Mouse (Mus musculus) adrenal gland, adult (tissue): ENCODE results near the gene 2010003K11Rik.

Experiments
- DNase-seq, 2 experiments: peaks; one replicate each; pipeline ENCODE4 v3.0.0; 2022 to 2023; ENCODE audit warnings: low spot score in 1 of 2; ENCODE audit not compliant: inconsistent age in 2 of 2

Gene 2010003K11Rik

DNA sequence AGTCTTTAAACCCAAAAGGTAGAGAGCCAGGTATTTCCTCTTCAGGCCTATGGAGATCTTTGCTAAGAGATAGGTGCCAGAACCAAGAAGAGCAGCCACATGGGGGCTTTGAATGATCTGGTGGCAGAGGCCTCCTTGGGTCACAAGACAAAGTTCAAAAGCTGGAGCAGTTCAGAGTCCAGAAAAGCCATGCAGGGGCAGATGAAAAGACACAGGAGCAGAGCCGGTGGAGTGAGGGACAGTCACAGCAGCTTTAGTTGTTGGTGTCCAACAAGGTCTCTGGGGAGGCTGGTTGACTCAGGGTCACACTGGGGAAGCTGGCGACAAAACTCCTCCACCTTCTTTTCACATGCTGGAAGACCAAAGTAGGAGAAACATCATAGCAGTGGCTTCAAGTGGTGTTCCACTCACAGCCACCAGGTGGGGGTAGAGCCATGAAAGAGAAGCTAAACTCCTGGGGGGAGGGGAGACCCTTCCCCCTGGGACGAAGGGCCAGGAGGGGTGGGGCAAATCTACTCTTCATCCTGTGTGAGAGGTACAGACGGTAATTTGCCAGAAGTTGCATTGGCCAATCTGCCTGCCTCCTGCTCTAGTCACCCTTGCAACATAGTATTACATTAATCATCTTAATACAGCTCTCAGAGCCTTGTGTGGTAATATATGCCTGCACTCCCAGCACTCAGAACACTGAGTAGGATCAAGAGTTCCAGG lies 965 bp downstream of the 2010003K11Rik start:
- peak; percentile 89 to 96 for DNase-seq

DNA sequence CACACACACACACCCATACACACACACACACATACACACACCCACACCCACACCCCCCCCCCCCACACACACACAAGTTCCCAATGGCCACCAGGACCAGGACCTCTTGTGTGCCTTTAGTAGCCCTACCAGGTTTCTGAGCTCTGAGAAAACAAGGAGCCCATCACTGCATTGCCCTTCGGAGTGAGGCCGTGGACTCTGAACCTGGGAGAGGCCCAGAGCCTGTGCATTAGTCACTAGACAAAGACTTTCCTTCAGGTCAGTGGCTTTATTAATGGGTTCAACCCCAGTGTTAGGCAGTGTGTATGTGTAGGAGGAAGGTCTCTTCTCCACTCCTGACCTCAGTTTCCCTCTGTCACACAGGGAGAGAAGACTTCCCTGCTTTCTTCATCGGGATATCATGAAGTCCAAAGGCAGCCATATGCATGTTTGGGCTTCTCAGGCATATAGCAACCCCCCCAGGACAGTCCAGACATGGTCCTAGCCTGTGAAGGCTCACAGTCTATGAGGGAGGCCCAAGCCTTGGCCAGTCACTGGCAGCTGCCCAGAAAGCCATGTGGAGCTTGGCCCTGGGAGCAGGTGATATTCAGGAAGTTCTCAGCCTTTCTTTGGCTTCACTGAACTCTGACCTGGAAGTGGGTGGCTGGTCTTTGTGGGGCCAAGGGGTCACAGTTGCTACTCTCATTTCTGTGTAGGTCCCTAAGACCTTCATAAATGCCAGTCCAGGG lies 1.7 kb downstream of the 2010003K11Rik start:
- DNase-seq, result peak in 1 of 2 experiments; percentile 74

DNA sequence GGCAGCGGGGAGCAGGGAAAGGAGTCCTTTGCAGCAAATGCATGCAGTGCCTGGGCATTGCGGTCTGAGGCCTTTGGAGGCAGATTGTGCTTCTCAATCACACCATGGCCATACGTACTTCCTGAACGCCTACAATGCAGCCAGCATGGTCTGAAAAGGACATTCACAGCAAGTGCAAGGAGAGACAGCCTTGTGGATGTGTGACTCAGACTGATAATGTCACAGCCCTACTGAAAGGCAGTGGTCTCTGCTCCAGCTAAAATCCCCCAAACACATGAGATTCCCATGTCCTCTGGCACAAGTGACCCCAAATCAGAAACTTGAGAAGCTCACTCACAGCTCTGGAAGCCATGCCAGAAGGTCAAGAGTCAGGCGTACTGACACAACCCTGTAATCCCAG lies 2.6 kb downstream of the 2010003K11Rik start:
- peak in 1 of 2 experiments; percentile 78 for DNase-seq

DNA sequence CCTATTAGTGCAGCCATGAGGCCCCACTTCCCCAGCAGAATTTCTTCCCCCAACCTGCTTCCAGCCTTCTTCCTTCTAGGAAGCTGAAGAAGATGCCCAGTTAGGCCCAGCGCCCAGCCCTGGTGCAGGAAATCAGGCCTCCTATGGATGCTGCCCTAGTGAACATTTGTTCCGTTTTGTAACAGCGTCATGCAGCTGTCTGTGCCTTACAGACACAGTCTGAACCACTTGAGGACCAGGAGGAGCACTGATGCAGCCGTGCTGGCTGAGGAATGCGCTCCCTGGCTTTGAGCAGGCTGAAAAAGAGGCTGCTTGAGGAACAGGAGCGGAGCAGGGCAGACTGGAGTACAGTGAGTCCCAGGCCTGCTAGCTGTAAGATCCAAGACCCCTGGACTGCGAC lies 3.7 kb downstream of the 2010003K11Rik start:
- no peak for DNase-seq

DNA sequence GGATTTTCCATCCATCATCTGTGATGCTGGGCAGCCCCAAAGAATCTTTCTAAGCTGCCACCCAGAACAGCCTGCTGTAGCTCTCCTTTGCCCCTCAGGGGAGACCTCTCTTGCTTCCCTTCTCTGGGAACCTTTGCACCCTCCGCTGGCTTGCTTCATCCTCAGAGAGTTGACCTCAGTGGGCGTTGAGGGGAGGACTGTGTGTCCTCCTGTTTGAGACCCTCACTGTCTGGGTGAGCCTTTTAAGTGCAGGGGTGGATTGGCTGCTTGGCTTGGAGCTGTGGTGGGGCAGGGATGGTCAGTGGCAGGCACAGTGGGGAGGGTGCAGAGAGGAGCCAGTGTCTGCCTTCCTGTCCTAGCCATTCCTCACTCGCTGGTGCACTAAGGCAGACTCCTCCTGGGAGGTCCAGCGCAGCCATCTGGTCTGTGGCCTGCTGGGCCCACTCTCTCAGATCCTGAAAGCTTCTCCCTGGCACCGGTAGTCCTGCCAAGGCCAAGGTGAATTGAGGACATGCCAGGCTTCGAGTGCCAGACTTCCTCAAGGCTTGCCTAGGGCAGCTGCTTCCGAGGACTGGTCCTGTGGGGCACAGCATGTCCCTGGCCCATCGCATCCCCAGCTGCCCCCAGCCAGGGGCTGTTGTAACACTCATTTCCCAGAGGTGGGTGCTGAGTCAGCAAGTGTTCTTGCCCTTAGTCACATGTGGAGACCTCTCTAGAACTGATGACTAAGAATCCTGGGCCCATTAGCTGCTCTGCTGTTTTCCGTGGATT lies 5.7 kb downstream of the 2010003K11Rik start:
- peak; percentile 93 to 96 for DNase-seq

DNA sequence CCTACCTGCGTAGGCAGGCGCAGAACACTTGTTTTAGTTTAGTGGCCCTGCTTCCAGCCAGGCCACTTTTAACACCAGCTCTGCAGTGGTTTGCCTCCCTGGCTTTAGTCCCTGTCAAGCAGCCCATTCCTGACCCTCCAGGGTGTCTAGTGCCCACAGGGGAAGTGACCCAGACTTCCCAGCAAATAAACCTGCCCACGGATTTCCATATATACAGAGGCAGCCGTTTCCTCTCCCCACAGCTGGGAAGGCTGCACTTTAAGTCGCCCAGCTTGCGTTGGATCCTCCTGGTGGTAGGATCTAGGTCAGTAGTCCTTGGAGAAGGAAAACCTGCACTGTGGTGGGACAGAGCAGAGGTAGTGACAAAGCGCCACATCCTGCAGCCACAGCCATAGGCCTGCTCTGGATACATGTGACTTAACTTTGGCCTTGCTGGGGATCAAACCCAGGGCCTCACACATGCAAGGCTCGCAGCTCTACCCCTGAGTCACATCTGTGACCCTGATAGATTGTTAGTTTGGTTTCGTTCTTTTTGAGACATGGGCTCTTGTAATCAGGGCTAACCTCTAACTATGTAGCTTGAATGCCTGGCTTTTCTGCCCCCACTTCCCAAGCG lies 7.2 kb downstream of the 2010003K11Rik start:
- peak in 1 of 2 experiments; percentile 82 for DNase-seq

DNA sequence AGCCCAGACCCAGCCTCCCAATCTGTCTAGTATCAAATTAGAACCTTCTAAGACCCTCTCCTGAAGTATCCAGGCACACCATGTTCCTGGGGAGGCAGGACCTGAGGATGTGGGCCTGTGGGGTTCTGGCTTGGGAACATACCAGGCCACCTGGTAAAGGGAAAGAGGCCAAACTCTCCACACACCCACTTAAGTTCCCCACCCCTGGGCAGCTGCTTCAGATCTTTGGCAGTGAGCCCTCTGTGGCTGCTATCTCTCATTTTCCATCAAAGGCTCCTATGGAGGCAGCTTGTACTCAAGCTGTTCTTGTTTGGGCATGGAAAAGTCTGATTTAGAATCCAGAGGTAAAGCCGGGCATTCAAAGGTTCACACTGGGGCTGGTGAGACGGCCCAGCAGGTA lies 10.5 kb downstream of the 2010003K11Rik start:
- DNase-seq, result no peak

DNA sequence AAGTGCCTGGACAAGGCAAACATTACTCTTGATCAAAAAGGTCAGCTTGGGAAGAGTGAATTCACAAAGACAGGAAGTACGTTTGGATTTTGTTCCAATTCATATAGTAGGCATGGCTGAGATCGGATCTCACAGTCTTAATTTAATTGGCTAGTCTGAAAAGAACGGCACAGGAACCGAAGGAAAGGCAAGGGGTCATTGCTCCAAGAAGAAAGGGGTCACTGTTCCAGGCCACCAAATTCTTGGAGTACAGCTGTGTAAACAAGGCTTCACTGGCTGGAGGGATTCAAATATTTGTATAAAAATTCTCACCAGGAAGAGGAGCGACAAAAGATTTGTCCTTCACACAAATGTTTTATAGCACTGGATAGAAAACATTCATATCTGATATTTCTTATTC lies 13.4 kb downstream of the 2010003K11Rik start:
- no peak for DNase-seq

DNA sequence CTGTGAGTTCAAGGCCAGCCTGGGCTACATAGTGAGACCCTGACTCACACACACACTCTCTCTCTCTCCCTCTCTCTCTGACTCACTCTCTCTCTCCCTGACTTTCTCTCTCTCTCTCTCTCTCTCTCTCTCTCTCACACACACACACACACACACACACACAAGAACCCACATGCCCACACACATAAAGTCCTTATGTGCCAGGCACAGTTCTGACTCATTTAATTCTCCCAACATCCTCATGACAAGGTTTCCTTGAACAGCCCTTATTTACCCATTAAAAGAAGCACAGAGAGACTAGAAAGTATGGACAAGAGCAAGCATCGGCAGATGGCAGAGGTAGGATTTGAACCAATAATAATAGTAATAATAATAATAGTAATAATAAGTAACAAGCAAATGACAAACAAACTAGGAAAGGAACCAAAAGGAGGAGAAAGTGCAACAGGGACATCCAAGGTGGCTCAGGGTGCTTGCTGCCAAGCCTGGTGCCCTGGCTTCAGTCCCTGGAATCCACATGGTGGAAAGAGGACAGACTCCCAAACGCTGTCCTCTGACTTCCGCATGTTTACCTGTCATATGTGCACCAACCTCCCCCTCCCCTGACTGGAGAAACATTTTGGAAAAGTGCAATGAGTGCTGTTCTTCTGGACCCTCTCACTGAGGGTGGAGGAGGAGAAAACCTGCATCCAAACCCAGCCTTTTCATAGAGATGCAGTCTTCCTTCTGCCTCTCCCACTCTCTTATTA lies 16.1 kb downstream of the 2010003K11Rik start:
- DNase-seq, result peak in 1 of 2 experiments; percentile 68

DNA sequence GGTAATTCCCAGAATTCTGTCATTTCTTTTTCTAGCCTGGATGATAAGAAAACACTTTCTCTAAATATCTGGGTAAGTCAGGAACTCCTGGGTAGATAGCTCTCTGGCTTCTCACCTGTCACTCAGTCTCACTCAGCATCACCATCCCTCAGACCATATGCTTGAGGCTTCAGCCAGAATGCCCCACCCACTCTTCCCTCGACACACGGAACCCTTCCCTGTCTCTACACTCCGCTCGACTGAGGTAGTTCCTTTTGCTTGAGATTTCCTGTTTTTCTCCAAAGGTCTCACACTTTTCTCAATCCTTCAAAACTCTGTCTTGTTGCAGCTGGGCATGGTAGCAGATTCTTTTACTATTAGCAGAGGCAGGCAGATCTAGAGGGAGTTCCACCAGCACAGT lies 17.1 kb downstream of the 2010003K11Rik start:
- DNase-seq, result no peak

DNA sequence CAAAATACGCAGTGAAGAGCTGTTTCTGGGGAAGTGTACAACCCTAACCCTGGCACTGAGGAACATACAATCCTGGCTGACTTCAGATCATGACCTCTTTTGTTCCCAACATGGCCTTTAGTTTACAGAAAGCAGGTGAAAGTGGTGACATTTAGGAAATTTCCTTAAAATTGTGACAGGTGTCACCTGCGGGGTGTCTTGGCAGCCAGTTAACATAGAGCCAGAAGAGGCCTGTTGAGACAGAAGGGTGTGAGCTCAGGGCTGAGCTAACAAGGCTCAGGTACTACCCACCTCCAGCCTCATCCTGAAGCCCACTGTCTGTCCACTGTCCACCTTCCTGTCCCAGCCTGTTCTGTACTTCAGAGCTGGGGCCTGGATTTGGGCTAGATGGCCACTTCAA lies 18.3 kb downstream of the 2010003K11Rik start:
- no peak for DNase-seq

DNA sequence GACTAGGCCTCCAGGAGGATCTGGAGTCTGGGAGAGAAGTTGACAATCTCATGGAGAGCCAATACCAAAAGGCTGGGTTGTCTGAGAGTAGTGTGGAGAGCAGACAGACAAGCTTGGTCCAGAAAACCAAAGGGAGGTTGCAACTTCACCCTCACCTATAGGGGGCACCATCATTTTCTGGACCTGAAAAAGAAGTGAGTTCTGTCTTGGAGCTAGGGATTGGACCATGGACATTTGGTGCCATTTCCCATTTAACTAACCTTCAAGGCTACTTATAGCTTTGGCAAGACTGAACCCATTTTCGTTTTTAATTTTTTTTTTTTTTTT lies 20.2 kb downstream of the 2010003K11Rik start:
- no peak for DNase-seq

DNA sequence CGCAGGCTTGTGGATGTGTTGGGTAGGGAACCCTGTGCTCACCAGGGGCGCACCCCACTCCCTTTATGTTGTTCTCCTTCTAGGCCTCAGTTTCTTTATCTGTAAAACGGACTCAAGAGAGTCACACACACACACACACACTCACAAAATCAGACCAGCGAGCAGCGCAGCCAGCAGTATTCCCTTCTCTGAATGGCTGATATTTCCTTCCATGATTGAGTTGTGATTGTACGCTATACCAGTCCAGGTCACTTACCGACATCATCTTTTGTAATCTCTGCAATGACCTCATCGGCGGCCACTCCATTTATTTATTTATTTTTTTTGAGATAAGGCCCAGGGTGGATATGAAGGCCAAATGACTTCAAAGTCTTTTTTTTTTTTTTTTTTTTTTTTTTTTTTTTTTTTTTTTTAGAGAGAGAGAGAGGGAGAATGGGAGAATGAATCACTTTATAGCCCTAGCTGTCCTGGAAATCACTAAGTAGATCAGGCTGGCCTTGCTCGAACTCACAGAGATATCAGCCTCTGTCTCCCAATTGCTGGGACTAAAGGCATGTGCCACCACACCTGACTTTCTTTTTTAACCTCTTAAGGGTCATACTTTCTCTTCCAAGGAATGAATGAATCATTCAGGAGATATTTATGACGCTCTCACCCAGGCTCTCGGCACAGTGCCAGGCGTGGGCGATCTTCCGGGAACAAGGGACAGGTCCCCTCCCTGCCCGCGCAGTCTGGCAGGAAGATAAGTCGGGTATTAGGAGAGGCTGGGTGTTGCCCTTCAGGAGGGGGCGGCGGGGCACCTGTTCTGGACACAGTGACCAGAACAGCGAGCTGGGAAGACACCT lies 20.8 kb downstream of the 2010003K11Rik start, which contains the start of gene Syt12:
Gene Syt12 (minus strand): TSS at position 103 of the 845 bp plus-strand sequence.
- peak; percentile 90 to 95 for DNase-seq

DNA sequence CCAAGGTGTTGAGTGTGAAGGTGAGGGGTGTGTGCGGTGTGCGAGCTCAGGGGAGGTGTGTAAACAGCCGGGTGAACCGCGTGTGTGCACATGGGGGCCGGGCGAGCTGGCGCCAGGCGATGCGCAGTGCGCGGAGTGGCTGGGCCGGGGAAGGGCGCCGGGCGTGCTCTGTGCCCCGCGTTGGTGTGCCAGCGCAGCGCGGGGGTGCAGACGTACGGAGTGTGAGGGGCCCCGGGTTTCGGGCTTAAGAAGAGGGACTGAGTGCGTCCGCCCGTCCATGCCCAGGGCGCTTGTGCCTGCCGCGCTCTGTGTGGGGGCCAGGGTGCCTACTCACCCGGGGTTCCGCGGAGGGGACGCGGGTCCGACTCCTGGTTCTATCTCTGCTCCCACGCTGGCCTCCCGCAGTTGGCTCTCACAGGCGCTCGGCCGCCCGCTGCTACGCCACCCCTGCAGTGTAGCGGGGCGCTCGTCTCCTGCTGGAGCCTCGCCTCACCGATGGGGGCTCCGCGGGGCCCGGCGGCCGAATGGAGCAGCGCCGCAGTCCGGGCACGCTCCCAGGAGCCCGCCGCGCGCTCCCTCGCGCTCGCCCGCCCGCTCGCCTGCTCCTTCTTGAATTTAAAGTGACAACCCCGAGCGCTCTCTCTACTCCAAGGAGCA lies 21.7 kb downstream of the 2010003K11Rik start:
- peak; percentile 72 to 86 for DNase-seq

DNA sequence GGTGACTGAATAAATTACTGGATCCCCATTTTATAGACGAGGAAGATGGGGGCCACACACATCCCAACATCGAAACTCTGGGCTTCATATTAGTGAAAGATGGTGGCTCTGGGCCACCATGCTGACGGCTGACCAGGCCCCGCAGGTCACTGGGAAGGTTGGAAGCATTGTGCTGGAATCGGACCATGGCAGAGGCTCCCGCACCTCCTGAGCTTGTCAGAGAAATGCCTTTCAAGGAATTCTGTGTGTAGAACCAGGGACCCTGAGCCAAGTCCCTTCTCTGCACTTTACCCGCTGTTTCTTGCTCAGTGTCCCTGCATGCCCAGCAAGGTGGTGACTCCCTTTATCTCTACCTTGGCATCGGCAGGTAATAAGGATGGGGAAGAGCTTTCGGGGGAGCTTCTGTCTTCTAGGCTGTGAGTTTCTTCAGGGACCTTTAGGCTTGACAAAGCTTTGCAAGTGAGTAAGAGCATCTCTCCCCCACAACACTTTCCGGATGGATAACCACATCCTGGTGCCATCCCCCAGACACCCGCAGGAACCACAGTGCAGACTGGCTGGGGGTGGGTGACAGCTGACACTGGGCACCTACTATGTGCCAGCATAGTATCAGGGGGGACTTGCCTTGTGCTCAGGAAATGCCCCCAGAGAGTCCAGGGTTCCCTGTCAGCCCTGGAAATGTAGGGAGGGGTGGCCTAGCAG lies 23.0 kb downstream of the 2010003K11Rik start:
- peak in 1 of 2 experiments; percentile 49 for DNase-seq

DNA sequence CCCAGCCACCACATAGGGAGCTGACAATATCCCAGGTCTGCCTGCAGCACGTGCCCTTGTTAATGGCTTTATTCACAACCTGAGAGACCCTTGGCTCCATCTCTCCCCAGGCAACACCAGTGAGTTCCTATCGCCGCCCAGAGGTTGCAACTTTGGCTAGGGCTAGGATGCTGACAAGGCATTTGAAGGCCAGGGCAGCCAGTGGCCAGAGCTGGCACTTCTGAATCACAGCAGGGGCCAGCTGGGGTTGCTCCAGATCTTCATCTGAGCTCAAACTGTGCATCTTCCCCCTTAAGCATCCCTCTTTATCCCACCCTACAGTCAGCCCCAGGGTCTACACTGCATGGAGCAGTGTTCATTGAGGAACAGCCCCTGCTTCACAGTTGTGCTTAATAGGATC lies 23.6 kb downstream of the 2010003K11Rik start:
- peak in 1 of 2 experiments; percentile 66 for DNase-seq

DNA sequence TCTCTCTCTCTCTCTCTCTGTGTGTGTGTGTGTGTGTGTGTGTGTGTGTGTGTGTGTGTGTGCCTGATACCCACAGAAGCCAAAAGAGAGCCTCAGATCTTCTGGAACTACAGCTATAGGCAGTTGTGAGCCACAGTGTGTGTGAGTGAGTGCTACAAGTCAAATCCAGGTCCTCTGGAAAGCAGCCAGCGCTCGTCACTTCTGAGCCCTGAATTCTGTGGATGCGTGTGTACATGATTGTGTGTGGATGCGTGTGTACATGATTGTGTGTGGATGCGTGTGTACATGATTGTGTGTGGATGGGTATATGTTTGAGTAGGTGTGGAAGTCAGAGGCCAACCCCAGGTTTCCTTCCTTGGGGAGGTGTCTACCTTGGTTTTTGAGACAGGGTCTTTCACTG lies 24.8 kb downstream of the 2010003K11Rik start:
- no peak for DNase-seq

DNA sequence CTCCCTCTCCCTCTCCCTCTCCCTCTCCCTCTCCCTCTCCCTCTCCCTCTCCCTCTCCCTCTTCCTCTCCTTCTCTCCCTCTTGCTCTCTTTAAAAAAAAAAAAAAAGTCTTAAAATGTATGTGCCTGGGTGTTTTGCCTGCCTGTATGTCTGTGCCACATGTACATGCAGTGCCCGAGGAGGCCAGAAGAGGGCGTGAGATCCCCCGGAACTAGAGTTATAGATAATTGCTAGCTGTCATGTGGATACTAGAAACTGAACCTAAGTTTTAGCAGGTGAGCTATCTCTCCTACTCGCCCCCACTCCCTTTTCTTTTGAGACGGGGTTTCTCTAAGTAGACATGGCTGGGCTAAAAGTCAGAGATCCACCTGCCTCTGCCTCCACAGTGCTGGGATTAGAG lies 30.0 kb downstream of the 2010003K11Rik start:
- peak; percentile 57 to 85 for DNase-seq

DNA sequence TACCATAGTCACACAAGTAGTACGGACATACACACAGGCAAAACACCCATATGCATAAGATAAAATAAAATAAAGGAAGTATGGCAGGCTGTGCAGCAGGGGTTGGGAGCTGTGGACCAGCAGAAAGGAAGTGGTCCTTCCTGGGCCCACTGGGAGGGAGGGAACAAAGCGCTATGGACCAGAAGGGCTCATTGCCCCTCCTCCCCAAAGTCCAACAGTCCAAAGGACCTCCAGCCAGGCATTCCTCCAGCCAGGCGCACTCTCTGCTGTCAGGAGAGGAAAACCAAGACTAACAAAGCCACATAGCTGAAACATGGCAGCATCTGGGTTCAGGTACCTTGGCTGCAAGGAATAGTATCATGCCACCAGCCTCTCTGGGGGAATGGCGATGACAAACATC lies 33.7 kb downstream of the 2010003K11Rik start:
- no peak for DNase-seq
